Mouse (Mus musculus) olfactory bulb, adult 2 months (tissue): ENCODE measurements around the gene Pdzph1.

Experiments used
- CTCF ChIP-seq: fragments of 200-500 bp; IDR thresholded peaks from 2 replicates; pipeline ENCODE4 v1.5.1; 2012; ENCODE audit warnings: low read depth, mild to moderate bottlenecking, low read length, moderate library complexity; ENCODE audit not compliant: insufficient read depth
- POLR2A ChIP-seq: fragments of 200-500 bp; IDR thresholded peaks from 2 replicates; pipeline ENCODE4 v1.6.1; 2012; ENCODE audit warnings: mild to moderate bottlenecking, low read depth, low read length, moderate library complexity; ENCODE audit not compliant: insufficient read depth

DNA sequence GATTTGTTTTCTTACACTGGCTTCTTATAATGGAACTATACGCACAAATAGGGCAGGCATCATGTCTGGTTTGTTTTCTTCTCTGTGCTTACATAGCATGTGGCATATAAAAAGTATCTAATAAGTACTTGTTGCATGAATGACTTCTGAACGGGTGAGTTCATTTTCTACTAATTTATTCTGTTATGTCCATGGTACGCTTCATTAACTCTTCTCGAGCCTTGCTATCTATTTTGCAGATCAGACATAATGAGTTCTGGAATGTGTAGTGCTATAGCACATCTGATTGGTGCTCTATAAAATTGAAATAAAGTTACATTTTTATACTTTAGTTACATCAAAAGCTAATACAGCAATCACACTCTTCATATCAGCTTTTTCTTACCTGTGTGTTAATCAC is 71.2 kb downstream of the Pdzph1 start:
- TF ChIP-seq CTCF, result no peak
- no peak for TF ChIP-seq POLR2A
